Mouse (Mus musculus) right cerebral cortex, postnatal 4 days (tissue): Measurements from ENCODE around the gene Smdt1.
"Not testable (repeated sequence)": the region's sequence is repeated elsewhere in the genome, so short reads cannot be mapped to it uniquely, and the experiment has no call there.

Source experiments
- DNase-seq: peaks from one replicate; pipeline ENCODE4 v3.0.0-alpha.2; 2022

Gene Smdt1

DNA sequence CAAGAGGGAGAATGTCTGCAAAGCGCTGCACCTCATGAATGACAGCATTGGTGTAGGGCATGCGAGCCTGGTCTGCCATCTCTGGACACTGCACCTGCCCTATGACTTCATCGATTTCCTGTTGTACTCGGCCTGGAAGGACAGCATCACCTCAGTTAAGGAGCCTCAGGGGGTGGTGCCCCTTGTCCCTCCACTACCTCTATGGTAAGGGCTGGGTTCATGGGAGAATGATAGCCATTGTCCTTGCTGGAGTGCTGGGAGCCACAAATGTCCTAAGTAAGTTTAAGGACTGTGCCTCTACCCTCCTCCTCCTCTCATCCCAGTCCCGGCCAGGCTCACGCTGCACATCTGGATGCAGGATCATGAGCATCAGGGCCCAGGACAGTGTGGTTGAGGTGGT lies 33.7 kb downstream of the Smdt1 start:
- DNase-seq, result no peak

DNA sequence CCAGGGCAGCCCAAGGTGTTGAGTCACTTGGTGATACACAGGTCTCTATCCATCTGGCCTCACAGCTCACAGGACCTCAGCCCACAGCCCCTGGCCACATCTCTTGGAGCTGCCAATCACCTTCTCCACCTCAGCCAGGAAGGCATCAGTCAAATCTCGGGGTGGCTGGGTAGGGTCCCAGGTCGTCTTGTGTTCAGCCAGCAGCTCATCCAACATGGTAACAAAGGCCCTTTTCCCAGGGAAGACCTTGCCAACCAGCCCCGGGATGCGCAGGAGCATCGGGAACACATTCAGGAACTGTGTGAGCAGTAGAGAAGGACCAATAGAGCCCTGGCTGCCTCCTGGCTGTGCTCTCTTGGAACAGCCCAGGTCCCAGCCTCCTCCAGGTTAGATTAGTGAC lies 34.2 kb downstream of the Smdt1 start:
- no peak for DNase-seq

DNA sequence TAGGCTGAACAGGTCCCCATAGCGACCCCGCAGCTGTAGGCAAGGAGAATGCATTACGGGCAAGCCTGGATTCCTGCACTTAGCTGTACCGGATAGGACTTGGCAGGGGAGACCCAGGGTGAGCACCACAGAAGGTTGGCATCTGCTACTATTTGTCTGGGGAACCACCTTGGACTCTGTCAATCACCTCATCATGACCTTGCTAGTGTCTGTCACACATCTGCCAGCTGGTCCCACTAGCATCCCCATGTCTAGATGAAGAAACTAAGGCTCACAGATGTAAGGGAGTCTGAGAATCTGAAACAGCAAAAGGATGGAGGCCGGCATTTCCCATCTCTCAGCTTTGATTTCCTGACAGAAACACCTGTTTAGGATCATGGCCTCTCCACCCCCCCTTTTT lies 35.7 kb downstream of the Smdt1 start:
- DNase-seq, result no peak

DNA sequence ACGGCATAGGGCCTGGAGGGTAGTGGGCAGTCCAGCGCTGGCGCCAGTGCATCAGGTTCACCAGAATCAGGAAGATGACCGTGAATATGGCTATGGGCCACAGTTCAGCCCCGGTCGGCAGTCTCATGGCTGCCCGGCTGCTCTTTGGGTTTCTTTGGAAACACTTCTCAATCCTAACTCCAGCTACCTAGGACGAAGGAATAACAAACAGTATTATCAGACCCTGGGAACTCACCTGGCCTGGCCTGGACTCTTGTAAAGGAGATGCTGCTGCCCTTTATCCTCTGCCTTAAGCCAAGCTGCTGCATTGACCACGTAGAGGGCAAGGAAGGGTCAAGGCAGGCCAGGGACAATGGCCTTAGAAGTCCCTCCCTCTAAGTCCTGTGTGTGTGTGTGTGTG lies 37.1 kb downstream of the Smdt1 start:
- no peak for DNase-seq

DNA sequence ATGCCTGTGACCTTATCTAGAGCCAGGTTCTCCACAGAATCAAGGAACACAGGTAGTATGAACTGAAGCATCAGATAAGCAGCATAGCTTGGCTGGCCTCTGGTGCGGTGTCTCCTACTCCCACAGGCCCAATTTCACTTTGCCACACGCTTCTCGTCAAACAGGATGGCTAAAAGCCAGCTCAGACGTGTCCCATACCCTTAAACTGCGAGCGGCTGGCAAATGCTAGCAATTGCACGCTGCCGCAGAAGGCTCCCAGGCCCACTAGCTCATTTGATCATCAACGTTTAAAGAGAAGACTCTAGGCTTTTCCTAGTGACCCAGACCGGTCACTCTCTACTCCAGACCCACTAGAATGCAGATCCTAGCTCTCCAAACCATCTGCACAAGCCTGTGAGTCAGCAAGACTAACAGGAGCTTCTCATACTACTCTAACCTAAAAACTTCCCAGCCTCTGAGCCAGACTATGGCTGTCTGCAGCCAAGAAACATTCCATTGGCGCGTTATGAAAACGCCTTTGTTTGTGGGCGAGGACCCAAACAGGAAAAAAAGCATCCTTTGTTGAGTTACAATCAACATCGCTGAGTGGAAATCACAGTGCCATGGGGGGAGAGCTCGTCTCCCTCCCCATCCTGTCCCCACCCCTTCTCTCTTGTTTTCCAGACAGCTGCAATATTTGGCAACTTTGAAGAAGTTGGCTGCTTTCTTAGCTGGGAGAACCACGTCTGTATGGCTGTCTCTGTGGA lies 37.8 kb downstream of the Smdt1 start:
- DNase-seq, result no peak

DNA sequence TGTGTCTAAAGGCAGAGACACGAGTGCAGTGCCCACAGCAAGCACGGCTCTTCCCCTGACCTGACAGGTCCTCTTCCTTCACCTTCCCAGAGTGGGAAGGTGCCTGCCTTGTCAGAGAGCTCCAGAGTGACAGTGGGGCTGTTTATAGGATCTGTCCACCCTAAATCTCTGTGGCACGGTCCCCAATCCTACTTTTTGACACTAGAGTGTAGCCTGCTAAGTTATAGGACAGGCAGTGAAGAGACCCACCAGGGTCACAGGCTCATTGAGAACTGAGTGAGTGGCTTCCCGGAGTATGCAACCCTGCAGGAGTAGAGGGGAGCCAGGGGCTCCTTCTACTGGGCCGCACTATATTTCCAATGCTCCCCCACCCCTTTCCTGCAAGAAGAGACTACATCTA lies 38.9 kb downstream of the Smdt1 start:
- no peak for DNase-seq

DNA sequence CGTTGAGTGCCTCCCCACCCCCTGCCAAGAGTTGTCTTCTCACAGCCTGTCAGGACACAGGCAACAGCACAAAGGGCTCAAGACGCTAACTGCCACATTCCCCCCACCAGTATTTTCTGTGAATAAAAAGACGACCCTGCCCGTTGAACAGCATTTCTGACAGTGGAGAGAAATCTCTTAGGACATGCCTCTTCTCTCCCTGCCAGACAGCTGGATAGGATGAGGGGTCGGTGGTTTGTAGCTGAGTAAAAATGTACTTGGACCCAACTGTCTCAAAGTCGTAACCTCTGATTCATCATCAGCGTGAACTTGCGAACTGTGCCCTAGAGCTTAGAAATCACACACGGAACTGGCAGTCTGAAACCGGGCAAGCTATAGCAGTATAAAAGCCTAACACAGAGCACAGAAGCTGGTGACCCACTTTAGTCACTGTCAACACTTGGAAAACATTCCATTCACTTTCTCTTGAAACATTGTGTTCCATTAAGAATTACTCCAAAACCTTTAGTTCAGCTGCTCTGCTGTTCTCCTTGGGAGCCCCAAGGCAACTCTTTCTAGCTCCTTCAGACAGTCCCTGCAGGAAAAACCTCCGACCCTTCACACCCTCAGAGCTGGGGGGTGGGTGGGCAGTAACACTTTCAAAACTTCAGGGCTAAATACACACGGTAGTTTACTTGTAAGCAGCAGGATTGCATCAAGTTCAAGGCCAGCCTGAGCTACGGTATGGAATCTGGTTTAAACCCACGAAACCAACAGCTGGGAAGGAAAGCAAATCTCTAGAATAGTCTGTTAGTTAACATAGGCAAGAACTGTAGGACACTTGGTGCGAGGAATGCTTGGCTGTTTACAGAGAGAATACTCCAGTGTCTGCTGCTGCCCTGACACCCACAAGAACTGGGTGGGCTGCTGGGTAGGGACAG lies 39.8 kb downstream of the Smdt1 start:
- no peak for DNase-seq

DNA sequence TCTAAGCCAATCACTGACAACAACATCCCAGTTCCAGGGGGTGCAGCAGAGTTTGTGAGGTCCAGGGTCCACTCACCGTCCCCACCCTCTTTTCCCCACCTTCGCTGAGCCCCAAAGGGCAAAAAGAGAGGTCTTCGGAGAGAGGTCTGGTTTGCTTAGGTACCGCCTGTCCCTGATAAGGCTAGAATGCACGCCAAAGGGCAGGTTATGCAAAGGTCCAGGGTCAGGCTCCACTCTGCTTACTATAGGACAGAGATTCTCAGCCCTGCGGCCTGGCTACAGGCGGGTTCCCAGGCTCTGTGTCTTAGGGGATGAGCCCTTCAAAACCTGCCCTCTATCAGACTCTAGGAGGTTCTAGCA lies 40.7 kb downstream of the Smdt1 start:
- no peak for DNase-seq

DNA sequence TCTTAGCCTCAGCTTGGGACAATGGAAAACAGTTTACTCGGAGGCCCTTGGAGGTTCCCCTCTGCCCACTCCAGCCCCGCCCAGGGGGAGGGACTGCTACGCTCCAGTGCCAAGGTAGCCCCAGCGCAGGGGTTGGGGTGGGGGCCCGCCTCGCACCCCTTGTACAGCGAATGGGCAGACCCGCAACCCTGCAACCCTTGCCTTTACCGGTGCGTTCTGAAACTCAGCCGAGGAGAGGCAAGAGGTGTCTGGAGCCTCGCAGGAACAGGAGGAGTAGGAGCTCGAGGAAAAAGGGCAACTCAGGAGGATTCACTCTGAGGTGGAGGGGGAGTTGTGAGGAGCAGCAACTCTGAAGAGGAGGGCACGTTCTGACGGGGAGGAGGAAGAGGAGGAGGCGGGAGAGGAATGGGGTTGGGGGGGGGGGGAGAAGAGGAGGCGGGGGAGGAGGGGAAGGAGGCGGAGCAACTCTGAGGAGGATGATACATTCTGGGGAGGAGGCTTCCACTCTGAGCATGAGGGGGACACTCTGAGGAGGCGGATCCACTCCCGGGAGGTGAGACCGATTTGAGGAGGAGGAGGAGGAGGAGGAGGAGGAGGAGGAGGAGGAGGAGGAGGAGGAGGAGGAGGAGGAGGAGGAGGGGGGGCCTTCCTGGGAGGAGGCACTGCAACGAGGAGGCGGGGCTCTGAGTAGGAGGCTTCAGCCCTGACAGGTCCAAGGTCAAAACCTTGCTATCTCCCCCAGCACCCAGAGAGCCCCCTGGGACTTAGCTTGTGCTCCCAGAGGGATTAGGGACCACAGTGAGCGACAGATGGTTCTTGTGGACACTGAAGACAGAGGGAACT lies 41.3 kb downstream of the Smdt1 start, which contains the start of gene Cyp2d22:
TSS of gene Cyp2d22 (minus strand) at position 390 of the 843 bp plus-strand sequence.
- DNase-seq, result no peak

DNA sequence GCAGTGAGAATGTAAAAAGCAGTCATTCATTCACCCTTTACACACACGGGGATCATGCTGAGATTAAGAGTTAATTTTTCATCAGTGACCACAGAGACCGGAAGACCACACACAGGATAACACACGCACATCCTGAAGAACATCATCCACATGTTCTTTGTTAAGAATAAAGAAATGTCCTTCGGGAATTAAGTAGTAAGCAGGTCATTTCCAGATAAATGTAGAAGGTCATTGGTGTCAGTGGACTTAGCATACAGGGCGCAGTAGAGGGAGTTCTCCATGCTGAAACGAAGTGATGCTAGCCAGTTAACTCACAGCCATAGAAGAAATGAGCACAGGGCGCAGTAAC lies 41.9 kb downstream of the Smdt1 start:
- DNase-seq, result no peak

DNA sequence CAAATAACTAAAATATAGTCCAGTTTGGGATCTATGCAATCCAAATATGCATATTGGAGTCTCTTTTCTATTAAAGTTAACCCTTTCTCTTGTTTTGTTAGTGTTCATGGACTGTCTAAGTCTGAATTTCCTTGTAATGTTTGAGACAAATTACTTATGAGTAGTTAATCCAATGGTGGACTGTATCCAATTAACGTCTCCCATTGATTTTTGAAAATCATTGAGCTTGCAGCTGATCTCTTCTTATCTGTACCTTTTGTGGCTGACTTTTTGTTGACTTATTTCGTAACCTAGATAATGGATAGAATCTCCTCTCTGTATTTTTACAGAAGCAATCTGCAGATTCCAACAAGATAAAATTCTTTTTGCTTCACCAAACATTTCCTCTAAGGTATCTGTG lies 43.7 kb downstream of the Smdt1 start:
- DNase-seq, result no peak

DNA sequence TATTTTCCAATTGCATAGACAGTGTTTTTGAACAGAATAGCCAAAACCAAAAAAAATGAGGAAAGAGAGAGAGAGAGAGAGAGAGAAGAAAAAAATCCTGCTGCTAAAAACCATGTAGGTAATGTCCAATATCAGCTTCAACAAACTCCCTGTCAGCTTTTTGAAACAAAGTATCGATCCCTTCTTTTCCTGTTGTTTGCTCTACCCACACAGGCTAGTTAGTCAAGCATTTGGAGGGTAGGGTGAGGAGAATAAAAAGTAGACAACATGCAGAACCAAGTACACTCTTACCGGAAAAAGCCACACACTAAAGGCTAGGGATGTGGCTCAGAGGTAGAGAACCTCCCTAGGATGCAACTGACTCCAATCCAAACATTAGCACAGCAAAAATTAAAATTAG lies 47.0 kb downstream of the Smdt1 start:
- DNase-seq, result no peak

DNA sequence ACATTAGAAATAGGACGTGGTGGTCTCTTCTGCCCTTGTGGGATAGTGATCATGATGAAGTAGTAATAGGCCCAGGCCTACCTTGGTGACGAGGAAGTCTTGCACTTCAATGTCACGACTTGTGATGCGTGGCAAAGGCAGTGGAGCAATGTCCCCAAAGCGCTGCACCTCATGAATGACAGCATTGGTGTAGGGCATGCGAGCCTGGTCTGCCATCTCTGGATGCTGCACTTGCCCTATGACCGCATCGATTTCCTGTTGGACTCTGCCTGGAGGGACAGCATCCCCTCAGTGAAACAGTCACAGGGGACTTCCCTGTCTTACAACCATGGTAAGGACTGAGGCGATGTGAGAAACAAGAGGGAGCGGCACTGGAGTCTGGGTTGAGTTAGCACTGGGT lies 51.2 kb downstream of the Smdt1 start:
- DNase-seq, result not testable (repeated sequence)

DNA sequence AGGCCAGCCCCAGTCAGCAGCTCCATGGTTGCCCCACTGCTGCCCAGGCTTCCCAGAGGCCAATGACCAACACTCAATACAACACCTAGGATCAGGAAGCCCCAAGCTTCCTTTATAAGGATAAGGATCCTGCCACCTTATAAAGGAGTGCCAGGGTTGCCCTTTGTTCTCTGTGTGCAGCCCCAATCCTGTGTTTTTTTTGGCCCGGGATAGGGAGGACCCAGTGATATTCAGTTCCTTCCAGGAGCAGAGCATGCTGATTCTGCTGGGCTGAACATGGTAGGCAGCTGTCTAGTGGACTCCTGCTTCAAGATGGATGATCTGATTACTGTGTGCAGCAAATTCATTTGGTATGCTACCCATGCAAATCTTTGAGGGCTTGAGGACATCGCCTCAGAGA lies 55.2 kb downstream of the Smdt1 start, which contains the start of gene Cyp2d11:
TSS of gene Cyp2d11 (minus strand) at position 101 of the 400 bp plus-strand sequence.
- not testable (repeated sequence) for DNase-seq

DNA sequence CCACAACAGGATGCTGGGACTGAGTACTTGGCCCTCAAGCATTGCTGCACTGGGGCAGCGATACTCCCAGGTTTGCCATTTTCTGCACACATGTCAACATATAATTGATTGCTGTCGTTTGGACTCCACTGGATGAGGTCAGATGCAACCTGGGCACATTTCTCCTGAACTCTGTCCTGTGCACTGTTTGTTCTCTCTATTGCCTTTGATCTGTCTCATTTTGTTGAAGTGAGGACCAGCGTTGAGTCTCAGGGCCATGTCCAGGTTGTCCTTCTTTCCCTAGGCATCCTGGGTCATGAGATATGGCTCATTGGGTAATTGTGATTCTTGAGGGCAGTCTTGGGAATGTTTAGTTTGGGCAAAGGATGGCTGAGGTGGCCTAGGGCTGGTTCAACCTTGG lies 57.2 kb downstream of the Smdt1 start:
- DNase-seq, result not testable (repeated sequence)
